Mouse (Mus musculus) embryonic facial prominence, embryonic 14.5 days (tissue): ENCODE measurements around the gene Aqp6. TPM values are rescaled to one million over a fixed set of nuclear protein-coding genes. Genes with fewer than 3 reads are reported as not detected.

Source experiments
- ATAC-seq: fragments of 200-750 bp; cut with Nextera tagmentation; 2 replicates; pipeline ENCODE4 v1.8.0; 2017; ENCODE audit warnings: low read depth, moderate number of reproducible peaks, moderate TSS enrichment
- DNase-seq: peaks from one replicate; pipeline ENCODE4 v3.0.0-alpha.2; 2015; ENCODE audit warnings: low spot score
- H3K27ac ChIP-seq: fragments of 300-500 bp; sonication (generic); replicated peaks from 2 replicates; pipeline ENCODE4 v1.5.1; 2014; ENCODE audit warnings: low read depth, mild to moderate bottlenecking, low read length, moderate library complexity
- H3K27me3 ChIP-seq: fragments of 300-500 bp; sonication (generic); replicated peaks from 2 replicates; pipeline ENCODE4 v1.6.1; 2014; ENCODE audit warnings: low read length; ENCODE audit not compliant: control insufficient read depth, insufficient read depth
- H3K36me3 ChIP-seq: fragments of 300-500 bp; sonication (generic); 2 replicates; pipeline ENCODE4 v1.6.1; 2014; ENCODE audit warnings: low read length, mixed read lengths; ENCODE audit not compliant: control insufficient read depth, insufficient read depth
- H3K4me1 ChIP-seq: fragments of 300-500 bp; sonication (generic); 2 replicates; pipeline ENCODE4 v1.6.1; 2014; ENCODE audit warnings: antibody characterized with exemption, low read length; ENCODE audit not compliant: control insufficient read depth, insufficient read depth
- H3K4me2 ChIP-seq: fragments of 300-500 bp; sonication (generic); 2 replicates; pipeline ENCODE4 v1.6.1; 2014; ENCODE audit warnings: low read depth, mild to moderate bottlenecking, low read length, moderate library complexity, mixed read lengths
- H3K4me3 ChIP-seq: fragments of 300-500 bp; sonication (generic); 2 replicates; pipeline ENCODE4 v1.5.1; 2014; ENCODE audit warnings: low read depth, mild to moderate bottlenecking, low read length
- H3K9ac ChIP-seq: fragments of 300-500 bp; sonication (generic); 2 replicates; pipeline ENCODE4 v1.6.1; 2014; ENCODE audit warnings: low read depth, mild to moderate bottlenecking, low read length, moderate library complexity, mixed read lengths
- H3K9me3 ChIP-seq: fragments of 300-500 bp; sonication (generic); 2 replicates; pipeline ENCODE4 v1.6.1; 2016; ENCODE audit warnings: low read length; ENCODE audit not compliant: control insufficient read depth
- WGBS: fragments of 180-500 bp; shearing (Covaris S2); extraction: QIAGEN DNeasy Blood & Tissue Kit; methylation state at CpG from one replicate; pipeline ENCODE4 v1.1.7; 2014; 5-methylcytosine and 5-hydroxymethylcytosine counted together
- polyA plus RNA-seq: library from polyadenylated mRNA; unstranded; fragments of >200 nt; fragmentation: Nextera tagmentation; extraction: Ambion mirVana; gene quantifications from 2 replicates; pipeline ENCODE4 v1.2.1, GENCODE M21; 2014

The Aqp6 gene
- polyA plus RNA-seq, 1 experiment from 2014 or later: not detected

DNA sequence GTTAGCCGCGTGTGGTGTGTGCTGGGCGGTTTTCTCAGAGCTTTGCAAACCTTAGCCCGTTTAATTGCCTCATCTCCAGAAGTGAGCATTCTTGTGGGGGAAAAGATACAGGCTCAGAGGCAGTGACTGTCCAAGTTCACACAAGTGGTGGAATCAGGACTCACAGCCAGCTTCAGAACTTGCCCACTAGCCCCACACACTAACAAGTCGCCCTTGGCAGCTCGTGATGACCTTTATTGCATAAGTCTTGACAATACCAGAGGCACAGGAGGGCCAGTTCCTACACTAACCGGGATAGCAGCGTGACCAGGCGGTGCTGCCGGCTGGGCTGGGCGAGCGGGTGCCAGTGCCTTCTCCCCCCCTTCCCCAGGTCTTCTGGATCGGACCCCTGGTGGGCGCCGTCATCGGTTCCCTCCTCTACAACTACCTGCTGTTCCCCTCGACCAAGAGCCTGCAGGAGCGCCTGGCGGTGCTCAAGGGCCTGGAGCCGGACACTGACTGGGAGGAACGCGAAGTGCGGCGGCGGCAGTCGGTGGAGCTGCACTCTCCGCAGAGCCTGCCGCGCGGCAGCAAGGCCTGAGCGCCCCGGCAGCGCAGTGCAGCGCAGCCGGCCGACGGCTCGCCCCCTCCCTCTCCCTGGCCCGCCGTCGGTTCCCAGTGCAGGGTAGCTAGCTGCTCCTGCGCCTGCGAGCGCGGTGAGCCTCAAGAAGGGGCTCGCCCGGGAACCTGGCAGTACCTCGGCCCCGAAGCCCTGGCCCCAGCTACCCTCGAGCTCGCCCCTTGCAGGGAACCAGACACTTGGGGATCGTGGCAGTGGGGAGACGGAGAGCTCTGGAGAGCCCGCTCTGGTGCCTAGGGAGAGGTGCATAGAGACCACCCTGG lies 17.5 kb upstream of the Aqp6 start:
- DNase-seq (peak; percentile 47), ATAC-seq (peak; percentile 31)
- Histone ChIP-seq H3K4me1 (peaks cover 12% of the 10 kb centered on the region), H3K4me2 (peak overlapping the region; percentile 53), H3K27ac (no peak overlapping the region), H3K36me3 (no peaks in the 10 kb centered on the region), H3K27me3 (peaks cover 87% of the 10 kb centered on the region), H3K4me3 (peak overlapping the region; percentile 31), H3K9me3 (no peaks in the 10 kb centered on the region), H3K9ac (peak overlapping the region; percentile 52)
- WGBS: 3% methylated on average over 27 of the region's 54 CpGs

DNA sequence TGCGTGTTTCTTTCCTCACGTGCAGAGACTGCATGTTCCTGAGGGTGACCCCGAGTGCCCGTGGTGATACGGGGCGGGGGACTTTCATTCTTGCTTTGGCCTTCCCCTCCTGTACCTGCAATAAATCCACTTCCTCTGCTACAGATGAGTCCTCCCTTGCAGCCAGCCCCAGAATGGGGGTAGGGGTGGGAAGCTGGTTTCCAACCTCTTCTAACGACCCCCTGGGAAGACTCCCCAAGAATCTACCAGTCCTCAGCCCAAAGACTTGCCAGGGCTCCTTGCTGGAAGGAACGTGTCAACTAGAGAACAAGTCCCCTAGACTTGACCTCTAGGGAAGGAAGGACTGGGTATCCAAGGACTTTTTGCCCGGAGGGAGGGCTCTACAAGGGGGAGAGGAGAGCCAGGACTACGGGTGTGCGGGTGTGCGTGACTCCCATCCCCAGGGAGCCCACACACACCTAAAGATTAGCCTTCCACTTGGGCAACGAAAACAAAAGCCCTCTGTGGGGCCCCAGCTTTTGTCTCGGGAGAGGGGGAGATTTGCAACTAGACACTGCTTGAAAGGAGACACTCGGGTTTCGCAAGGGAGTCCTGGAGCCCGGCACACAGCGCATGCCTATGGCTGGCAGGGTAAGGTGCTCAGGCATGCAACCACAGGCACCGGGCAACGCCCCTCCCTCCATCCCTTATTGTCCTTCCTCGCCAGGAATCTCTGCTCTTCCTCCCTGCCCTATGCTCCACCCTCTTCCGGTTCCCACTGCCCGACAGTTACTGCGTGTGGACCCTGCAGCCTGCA lies 16.6 kb upstream of the Aqp6 start:
- ATAC-seq: peak; percentile 91
- WGBS: 3% methylated on average over 24 of the region's 24 CpGs
- H3K9ac ChIP-seq: no peak overlapping the region; the same call in 1 of the 2 replicates

DNA sequence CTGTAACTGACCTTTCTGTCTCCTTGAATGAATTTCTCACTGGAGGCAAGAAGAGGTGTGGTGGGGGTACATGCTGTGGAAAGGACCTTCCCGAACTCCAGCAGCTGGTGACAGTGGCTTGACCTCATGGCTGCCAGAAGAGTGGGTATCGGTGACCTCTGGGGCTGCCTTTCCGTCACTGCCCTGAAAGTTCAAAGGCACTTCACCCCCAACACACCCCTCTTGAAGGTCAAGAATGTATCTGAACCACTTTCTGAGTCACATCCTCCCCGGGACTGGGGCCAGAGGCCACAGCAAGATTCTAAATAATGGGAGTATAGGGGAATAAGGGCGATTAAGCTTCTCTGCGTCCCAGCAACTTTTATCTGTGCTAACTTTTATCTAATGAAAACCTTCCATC lies 15.5 kb upstream of the Aqp6 start:
- no peak overlapping the region for H3K4me3 ChIP-seq
- peaks cover 95% of the 10 kb centered on the region for H3K27me3 ChIP-seq
- H3K4me1 ChIP-seq: peaks cover 16% of the 10 kb centered on the region
- no peak overlapping the region for H3K4me2 ChIP-seq
- no peaks in the 10 kb centered on the region for H3K36me3 ChIP-seq
- WGBS: 59% methylated on average over 6 of the region's 6 CpGs
- DNase-seq (no peak), ATAC-seq (no peak)
- H3K27ac ChIP-seq: no peak overlapping the region
- no peak overlapping the region for H3K9ac ChIP-seq
- H3K9me3 ChIP-seq: no peaks in the 10 kb centered on the region

More for the DNA sequence above, 16.6 kb upstream of the Aqp6 start:
- DNase-seq: peak; percentile 84
- Histone ChIP-seq H3K4me3 (peak overlapping the region; percentile 31), H3K4me1 (peaks cover 12% of the 10 kb centered on the region), H3K36me3 (no peaks in the 10 kb centered on the region), H3K4me2 (peak overlapping the region; percentile 53), H3K9me3 (no peaks in the 10 kb centered on the region), H3K27ac (no peak overlapping the region), H3K27me3 (peaks cover 95% of the 10 kb centered on the region)

DNA sequence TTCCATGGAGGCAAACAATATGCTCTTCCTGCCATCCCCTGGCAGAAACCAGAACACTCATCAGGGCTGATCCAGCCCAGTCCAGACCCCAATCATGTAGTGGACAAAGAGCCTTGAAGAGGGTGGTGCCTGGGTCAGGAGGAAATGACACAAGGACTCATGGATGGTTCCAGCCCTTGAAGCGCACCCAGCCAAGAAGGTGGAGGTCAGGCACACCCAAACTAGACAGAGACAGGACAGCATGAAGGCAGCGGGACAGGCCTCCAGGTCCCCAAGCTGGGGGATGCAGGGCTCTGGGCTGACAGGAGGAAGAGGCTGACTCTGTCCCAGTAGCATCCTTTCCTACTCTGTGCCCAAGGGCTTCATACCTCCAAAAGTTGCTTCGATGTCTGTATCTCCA lies 14.7 kb upstream of the Aqp6 start:
- Histone ChIP-seq H3K4me2 (no peak overlapping the region), H3K27ac (no peak overlapping the region), H3K9me3 (no peaks in the 10 kb centered on the region), H3K27me3 (peaks cover 96% of the 10 kb centered on the region), H3K9ac (no peak overlapping the region), H3K4me3 (no peak overlapping the region), H3K4me1 (peaks cover 16% of the 10 kb centered on the region), H3K36me3 (no peaks in the 10 kb centered on the region)
- ATAC-seq: no peak
- DNase-seq: no peak
- WGBS: 83% methylated on average over 3 of the region's 3 CpGs

DNA sequence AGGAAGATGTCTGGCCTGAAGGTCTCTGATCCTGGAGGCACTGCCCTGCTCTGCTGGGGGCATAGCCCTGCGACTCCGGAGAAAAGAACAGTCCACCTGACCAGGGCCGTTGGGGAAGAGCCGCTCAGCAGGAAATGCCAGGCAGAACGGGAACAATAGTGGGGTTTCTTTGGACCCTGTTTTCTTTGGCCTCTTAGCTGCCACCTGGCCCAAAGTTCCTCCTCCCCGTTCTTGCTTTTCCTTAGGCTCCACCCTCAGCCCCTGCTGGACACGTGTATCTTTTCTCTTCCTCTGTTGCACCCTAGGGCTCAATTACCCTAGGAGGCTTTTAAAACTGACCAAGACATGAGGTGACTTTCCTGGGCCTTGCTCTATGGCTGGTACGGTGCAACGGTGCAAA lies 12.0 kb upstream of the Aqp6 start:
- Histone ChIP-seq H3K36me3 (no peaks in the 10 kb centered on the region), H3K4me2 (no peak overlapping the region), H3K9me3 (no peaks in the 10 kb centered on the region), H3K27me3 (peaks cover 99% of the 10 kb centered on the region), H3K4me1 (peaks cover 10% of the 10 kb centered on the region; the same call in 1 of the 2 replicates), H3K4me3 (no peak overlapping the region), H3K27ac (no peak overlapping the region), H3K9ac (no peak overlapping the region)
- ATAC-seq: no peak
- 7% methylated on average over 9 of the region's 9 CpGs for WGBS
- no peak for DNase-seq

DNA sequence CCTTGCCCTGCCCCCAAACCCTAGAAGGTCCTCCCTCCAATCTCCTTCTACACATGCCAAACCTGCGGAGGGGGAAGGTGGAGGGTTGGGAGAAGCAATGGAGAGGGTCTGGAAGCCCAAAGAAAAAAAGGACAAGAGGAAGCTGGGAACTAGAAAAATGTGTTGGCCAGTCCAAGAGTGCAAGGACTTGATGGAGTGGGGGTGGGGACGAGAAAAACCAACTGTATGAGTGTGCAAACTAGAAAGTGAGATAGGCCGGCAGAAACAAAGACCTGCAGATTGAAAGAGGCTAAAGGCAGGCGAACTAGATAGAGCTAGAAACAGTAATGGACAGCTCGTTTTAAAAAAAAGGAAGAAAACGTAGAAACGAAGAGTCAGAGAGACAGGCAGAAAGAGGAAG lies 11.5 kb upstream of the Aqp6 start:
- 0 out of 2 replicates have a peak overlapping the region, but pooled peaks have one; percentile 44 for H3K4me3 ChIP-seq
- DNase-seq (no peak), ATAC-seq (no peak)
- H3K36me3 ChIP-seq: no peaks in the 10 kb centered on the region
- H3K27ac ChIP-seq: no peak overlapping the region
- no peak overlapping the region for H3K4me2 ChIP-seq
- H3K9me3 ChIP-seq: no peaks in the 10 kb centered on the region
- 22% methylated on average over 7 of the region's 7 CpGs for WGBS
- peaks cover 5% of the 10 kb centered on the region; the same call in 1 of the 2 replicates for H3K4me1 ChIP-seq
- H3K9ac ChIP-seq: no peak overlapping the region
- H3K27me3 ChIP-seq: peaks cover 99% of the 10 kb centered on the region

DNA sequence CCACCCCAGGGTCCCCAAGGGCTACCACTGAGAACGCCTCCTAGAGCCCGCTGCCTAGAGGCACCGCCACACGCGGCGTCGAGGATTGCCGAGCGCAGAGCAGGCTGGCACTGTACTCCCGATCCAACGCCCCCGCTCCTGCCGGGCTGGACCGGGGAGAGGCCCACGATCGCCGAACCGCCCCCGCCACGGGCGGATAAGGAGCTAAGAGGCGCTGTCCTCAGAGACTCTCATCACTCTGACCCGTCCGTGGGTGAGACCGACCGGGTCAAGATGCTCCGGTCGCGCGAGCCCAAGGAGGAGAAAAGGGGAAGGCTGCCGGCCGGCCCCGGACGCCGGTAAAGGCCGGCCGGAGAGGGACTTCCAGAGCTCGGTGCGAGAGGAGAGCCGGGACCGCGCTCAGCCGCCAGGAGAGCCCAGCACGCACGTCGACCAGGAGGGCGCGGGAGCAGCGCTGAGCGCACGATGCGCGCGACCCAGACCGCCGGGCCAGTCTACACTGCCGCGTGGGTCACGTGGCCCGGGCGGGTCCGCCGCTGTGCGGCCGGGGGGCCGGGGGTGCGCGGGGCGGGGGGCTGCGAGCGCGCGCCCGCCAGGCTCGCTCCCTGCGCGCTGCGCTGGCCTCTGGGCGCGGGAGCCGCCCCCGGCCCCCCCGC lies 10.6 kb upstream of the Aqp6 start, which contains the start of gene Aqp5:
Gene Aqp5, plus strand, starts transcription at position 354 of the 656 bp plus-strand sequence.
- Histone ChIP-seq H3K9me3 (no peaks in the 10 kb centered on the region), H3K27ac (no peak within 1 kb of the TSS; the same call in 1 of the 2 replicates), H3K4me2 (peak within 1 kb of the TSS; percentile 70), H3K4me1 (0 out of 2 replicates have a peak, but pooled peaks cover 4% of the 10 kb centered on the region), H3K27me3 (peaks cover 99% of the 10 kb centered on the region), H3K9ac (peak within 1 kb of the TSS; percentile 49), H3K4me3 (peak within 1 kb of the TSS; percentile 44), H3K36me3 (no peaks in the 10 kb centered on the region)
- under 1% methylated on average over 45 of the region's 83 CpGs for WGBS
- peak; percentile 81 for ATAC-seq
- peak; percentile 43 for DNase-seq

DNA sequence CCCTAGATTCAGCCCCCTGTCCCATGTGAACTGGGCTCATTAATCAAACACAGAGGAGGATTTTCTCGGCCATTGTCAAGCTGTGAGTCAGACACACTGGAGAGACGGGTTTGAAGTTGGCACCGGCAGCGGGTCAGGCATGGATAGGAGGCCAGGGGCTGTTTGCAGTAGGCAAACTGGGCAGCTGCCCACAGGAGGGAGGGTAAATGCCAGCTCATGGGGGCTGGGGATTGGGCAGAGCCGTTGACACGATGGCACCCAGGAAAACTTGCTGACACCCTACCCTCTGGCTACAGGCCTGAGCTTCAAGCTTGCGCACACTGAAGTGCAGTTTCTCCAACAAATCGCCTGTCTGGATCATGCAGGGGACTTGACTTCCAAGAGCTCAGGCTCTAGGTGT lies 9.0 kb upstream of the Aqp6 start:
- DNase-seq (no peak), ATAC-seq (no peak)
- Histone ChIP-seq H3K9me3 (no peaks in the 10 kb centered on the region), H3K9ac (no peak overlapping the region), H3K27me3 (peaks cover 86% of the 10 kb centered on the region), H3K36me3 (no peaks in the 10 kb centered on the region), H3K27ac (no peak overlapping the region), H3K4me3 (no peak overlapping the region), H3K4me2 (no peak overlapping the region), H3K4me1 (0 out of 2 replicates have a peak, but pooled peaks cover 4% of the 10 kb centered on the region)
- WGBS: 73% methylated on average over 8 of the region's 8 CpGs
